Mouse (Mus musculus) heart, embryonic 14.5 days (tissue): Measurements from ENCODE around the gene Bean1. TPM values are rescaled to one million over a fixed set of nuclear protein-coding genes. Genes with fewer than 3 reads are reported as not detected.
"Not testable (repeated sequence)": the region's sequence is repeated elsewhere in the genome, so short reads cannot be mapped to it uniquely, and the experiment has no call there.

ENCODE experiments used
- ATAC-seq: fragments of 200-750 bp; cut with Nextera tagmentation; 2 replicates; pipeline ENCODE4 v1.8.0; 2017; ENCODE audit warnings: low read depth, moderate TSS enrichment; ENCODE audit not compliant: insufficient number of reproducible peaks, insufficient read depth, low FRiP score
- H3K27ac ChIP-seq, 2 experiments: fragments of 200-500 bp in 1 of 2; fragments of 300-500 bp in 1 of 2; sonication (generic) in 1 of 2; replicated peaks in 1 of 2; 2 replicates each; pipeline ENCODE4 v1.5.1; 2012 to 2014; ENCODE audit warnings: low read depth in 2 of 2, low read length in 2 of 2, control low read depth in 1 of 2, mild to moderate bottlenecking in 1 of 2, mixed read lengths in 1 of 2; ENCODE audit not compliant: control insufficient read depth in 1 of 2, insufficient read depth in 1 of 2
- H3K27me3 ChIP-seq: fragments of 300-500 bp; sonication (generic); 2 replicates; pipeline ENCODE4 v1.6.1; 2014; ENCODE audit warnings: mild to moderate bottlenecking, low read length, control low read depth; ENCODE audit not compliant: control insufficient read depth, insufficient read depth
- H3K36me3 ChIP-seq: fragments of 300-500 bp; sonication (generic); 2 replicates; pipeline ENCODE4 v1.6.1; 2014; ENCODE audit warnings: mild to moderate bottlenecking, control low read depth, low read length, mixed read lengths; ENCODE audit not compliant: control insufficient read depth, insufficient read depth
- H3K4me1 ChIP-seq, 2 experiments: fragments of 200-500 bp in 1 of 2; fragments of 300-500 bp in 1 of 2; sonication (generic) in 1 of 2; 2 replicates each; pipeline ENCODE4 v1.6.1; 2012 to 2014; ENCODE audit warnings: low read length in 2 of 2, control low read depth in 1 of 2, mixed read lengths in 1 of 2; ENCODE audit not compliant: control insufficient read depth in 2 of 2, insufficient read depth in 2 of 2
- H3K4me2 ChIP-seq: fragments of 300-500 bp; sonication (generic); 2 replicates; pipeline ENCODE4 v1.6.1; 2014; ENCODE audit warnings: mild to moderate bottlenecking, low read length
- H3K4me3 ChIP-seq, 2 experiments: fragments of 200-500 bp in 1 of 2; fragments of 300-500 bp in 1 of 2; sonication (generic) in 1 of 2; 2 replicates each; pipeline ENCODE4 v1.5.1; 2012 to 2014; ENCODE audit warnings: low read length in 2 of 2, mild to moderate bottlenecking in 2 of 2, control low read depth in 1 of 2, low read depth in 1 of 2, moderate library complexity in 1 of 2; ENCODE audit not compliant: control insufficient read depth in 1 of 2, insufficient read depth in 1 of 2
- H3K9ac ChIP-seq: fragments of 300-500 bp; sonication (generic); 2 replicates; pipeline ENCODE4 v1.6.1; 2014; ENCODE audit warnings: mild to moderate bottlenecking, low read length
- H3K9me3 ChIP-seq: fragments of 300-500 bp; sonication (generic); 2 replicates; pipeline ENCODE4 v1.6.1; 2016; ENCODE audit warnings: low read length, control low read depth; ENCODE audit not compliant: control insufficient read depth
- WGBS: fragments of 180-500 bp; shearing (Covaris S2); extraction: QIAGEN DNeasy Blood & Tissue Kit; methylation state at CpG from one replicate; pipeline ENCODE4 v1.1.7; 2014; 5-methylcytosine and 5-hydroxymethylcytosine counted together
- polyA plus RNA-seq: library from polyadenylated mRNA; unstranded; fragments of >200 nt; fragmentation: Nextera tagmentation; extraction: Ambion mirVana; gene quantifications from 2 replicates; pipeline ENCODE4 v1.2.1, GENCODE M21; 2014

Bean1 gene
- polyA plus RNA-seq, 1 experiment from 2014 or later, result 1.3 TPM

- Histone ChIP-seq H3K4me2 (peak within 1 kb of the TSS; percentile 91), H3K9ac (peak within 1 kb of the TSS; percentile 78), H3K27ac (peak within 1 kb of the TSS; percentile 42 to 72), H3K36me3 (0 out of 2 replicates have a peak, but pooled peaks cover 5% of the 10 kb centered on the region), H3K4me1 (peaks cover 10 to 20% of the 10 kb centered on the region in 2 experiments), H3K9me3 (no peaks in the 10 kb centered on the region), H3K27me3 (no peaks in the 10 kb centered on the region), H3K4me3 (peak within 1 kb of the TSS; percentile 68 to 74)
- 3% methylated on average over 41 of the region's 41 CpGs for WGBS
- ATAC-seq, result peak; percentile 84
Measured at GRCm38 (mm10) chr8:104250439-104251367, 80.5 kb downstream of the Bean1 start, which contains the start of gene Cklf. TSS of gene Cklf (plus strand) at chr8:104250861.

- peak overlapping the region; percentile 78 for H3K9ac ChIP-seq
- no peaks in the 10 kb centered on the region for H3K9me3 ChIP-seq
- H3K36me3 ChIP-seq, result no peaks in the 10 kb centered on the region
- peaks cover 10 to 20% of the 10 kb centered on the region in 2 experiments for H3K4me1 ChIP-seq
- H3K4me2 ChIP-seq, result peak overlapping the region; percentile 91
- ATAC-seq, result no peak
- under 1% methylated on average over 7 of the region's 7 CpGs for WGBS
- no peaks in the 10 kb centered on the region for H3K27me3 ChIP-seq
- peak overlapping the region; percentile 68 to 74 for H3K4me3 ChIP-seq
- no peak overlapping the region for H3K27ac ChIP-seq
Measured at GRCm38 (mm10) chr8:104251461-104251860, 81.2 kb downstream of the Bean1 start.

- Histone ChIP-seq H3K27ac (no peak overlapping the region), H3K4me2 (no peak overlapping the region), H3K36me3 (peaks cover 9% of the 10 kb centered on the region), H3K4me3 (no peak overlapping the region), H3K9me3 (no peaks in the 10 kb centered on the region), H3K9ac (no peak overlapping the region), H3K27me3 (no peaks in the 10 kb centered on the region), H3K4me1 (peaks cover 2 to 6% of the 10 kb centered on the region in 2 experiments; a peak in 2 of 4 replicates)
- 91% methylated on average over 3 of the region's 3 CpGs for WGBS
- no peak for ATAC-seq
Measured at GRCm38 (mm10) chr8:104253016-104253415, 82.8 kb downstream of the Bean1 start.

GRCm38 (mm10) chr8:104261802-104262201 lies 91.6 kb downstream of the Bean1 start:
- not testable (repeated sequence) for H3K9ac ChIP-seq, ATAC-seq, H3K9me3 ChIP-seq, H3K27ac ChIP-seq, H3K27me3 ChIP-seq, H3K4me3 ChIP-seq, H3K4me2 ChIP-seq, H3K4me1 ChIP-seq
- WGBS, result 92% methylated on average over 5 of the region's 5 CpGs
- peaks cover 26% of the 10 kb centered on the region for H3K36me3 ChIP-seq

- H3K27ac ChIP-seq, H3K27me3 ChIP-seq, H3K4me1 ChIP-seq, H3K36me3 ChIP-seq, H3K9ac ChIP-seq, ATAC-seq, H3K4me3 ChIP-seq, H3K4me2 ChIP-seq, H3K9me3 ChIP-seq: not testable (repeated sequence)
- WGBS, result 93% methylated on average over 22 of the region's 22 CpGs
Measured at GRCm38 (mm10) chr8:104264271-104264935, 94.2 kb downstream of the Bean1 start.

- H3K4me1 ChIP-seq, result no peaks in the 10 kb centered on the region
- no peaks in the 10 kb centered on the region for H3K9me3 ChIP-seq
- ATAC-seq, result no peak
- no peaks in the 10 kb centered on the region for H3K27me3 ChIP-seq
- H3K36me3 ChIP-seq, result peaks cover 4% of the 10 kb centered on the region; the same call in 1 of the 2 replicates
- no peak overlapping the region for H3K4me3 ChIP-seq
- H3K9ac ChIP-seq, result no peak overlapping the region
- H3K27ac ChIP-seq, result no peak overlapping the region
- H3K4me2 ChIP-seq, result no peak overlapping the region
Measured at GRCm38 (mm10) chr8:104268368-104268767, 98.1 kb downstream of the Bean1 start.
